Mouse (Mus musculus) intestine, embryonic 15.5 days (tissue): ENCODE measurements at regions not wholly inside any gene's neighbourhood (a gene's known extent, or its start where the extent isn't known, plus 50 kb on each side); places are given as distances from the start of the nearest gene placed in this dataset.

Source experiments
- ATAC-seq: fragments of 200-750 bp; cut with Nextera tagmentation; 2 replicates; pipeline ENCODE4 v1.8.0; 2017; ENCODE audit warnings: moderate TSS enrichment, moderate library complexity
- H3K27ac ChIP-seq: fragments of 300-500 bp; sonication (generic); 2 replicates; pipeline ENCODE4 v1.5.1; 2015; ENCODE audit warnings: mild to moderate bottlenecking, inconsistent platforms
- H3K27me3 ChIP-seq: fragments of 300-500 bp; sonication (generic); replicated peaks from 2 replicates; pipeline ENCODE4 v1.6.1; 2015; ENCODE audit warnings: inconsistent platforms
- H3K36me3 ChIP-seq: fragments of 300-500 bp; sonication (generic); 2 replicates; pipeline ENCODE4 v1.6.1; 2015; ENCODE audit warnings: inconsistent platforms
- H3K4me1 ChIP-seq: fragments of 300-500 bp; sonication (generic); replicated peaks from 2 replicates; pipeline ENCODE4 v1.6.1; 2015; ENCODE audit warnings: inconsistent platforms
- H3K4me2 ChIP-seq: fragments of 300-500 bp; sonication (generic); replicated peaks from 2 replicates; pipeline ENCODE4 v1.6.1; 2015; ENCODE audit warnings: mild to moderate bottlenecking, inconsistent platforms
- H3K4me3 ChIP-seq: fragments of 300-500 bp; sonication (generic); replicated peaks from 2 replicates; pipeline ENCODE4 v1.5.1; 2015; ENCODE audit warnings: inconsistent platforms
- H3K9ac ChIP-seq: fragments of 300-500 bp; sonication (generic); 2 replicates; pipeline ENCODE4 v1.6.1; 2015; ENCODE audit warnings: inconsistent platforms
- H3K9me3 ChIP-seq: fragments of 300-500 bp; sonication (generic); 2 replicates; pipeline ENCODE4 v1.6.1; 2016; ENCODE audit warnings: inconsistent platforms
- WGBS: fragments of 180-500 bp; shearing (Covaris S2); methylation state at CpG from one replicate; pipeline ENCODE4 v1.1.7; 2015; 5-methylcytosine and 5-hydroxymethylcytosine counted together

GRCm38 (mm10) chr2:108691156-108692007 lies 589.2 kb upstream of the Kif18a start:
- no peaks in the 10 kb centered on the region for H3K9me3 ChIP-seq
- no peak overlapping the region for H3K9ac ChIP-seq
- no peaks in the 10 kb centered on the region for H3K36me3 ChIP-seq
- no peak overlapping the region for H3K4me2 ChIP-seq
- H3K4me3 ChIP-seq, result no peak overlapping the region
- no peaks in the 10 kb centered on the region for H3K27me3 ChIP-seq
- no peaks in the 10 kb centered on the region for H3K4me1 ChIP-seq
- H3K27ac ChIP-seq, result no peak overlapping the region
- WGBS, result 51% methylated on average over 10 of the region's 10 CpGs
- no peak for ATAC-seq

DNA sequence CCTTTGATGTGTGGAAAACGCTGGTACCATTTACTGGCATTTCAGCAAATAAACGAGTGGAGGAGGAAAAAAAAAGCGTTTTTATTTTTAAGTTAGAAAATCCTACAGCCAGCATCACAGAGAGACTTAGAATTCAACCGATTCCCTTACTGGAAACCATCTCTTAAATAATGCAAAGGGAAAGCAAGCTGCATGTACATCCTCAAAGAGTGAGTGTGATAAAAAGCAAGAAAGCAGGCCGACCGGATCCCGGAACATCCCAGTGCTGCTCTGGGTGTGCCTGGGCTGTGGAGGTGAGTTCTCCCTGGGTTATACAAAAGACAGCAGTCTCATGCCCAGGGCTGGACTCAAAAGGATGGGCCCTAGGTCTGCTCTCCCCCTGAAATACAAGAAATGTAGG lies 579.2 kb upstream of the Kif18a start:
- H3K4me2 ChIP-seq, result no peak overlapping the region
- H3K27ac ChIP-seq, result no peak overlapping the region
- 62% methylated on average over 7 of the region's 7 CpGs for WGBS
- H3K9me3 ChIP-seq, result no peaks in the 10 kb centered on the region
- H3K4me3 ChIP-seq, result no peak overlapping the region
- H3K36me3 ChIP-seq, result no peaks in the 10 kb centered on the region
- H3K4me1 ChIP-seq, result no peaks in the 10 kb centered on the region
- no peak for ATAC-seq
- H3K9ac ChIP-seq, result no peak overlapping the region
- no peaks in the 10 kb centered on the region for H3K27me3 ChIP-seq

- no peaks in the 10 kb centered on the region for H3K4me1 ChIP-seq
- ATAC-seq, result no peak
- H3K9me3 ChIP-seq, result no peaks in the 10 kb centered on the region
- H3K4me2 ChIP-seq, result no peak overlapping the region
- no peak overlapping the region for H3K27ac ChIP-seq
- H3K4me3 ChIP-seq, result no peak overlapping the region
- no peak overlapping the region for H3K9ac ChIP-seq
- no peaks in the 10 kb centered on the region for H3K36me3 ChIP-seq
- WGBS, result 82% methylated on average over 5 of the region's 5 CpGs
- no peaks in the 10 kb centered on the region for H3K27me3 ChIP-seq
Measured at GRCm38 (mm10) chr2:108707856-108708855, 572.4 kb upstream of the Kif18a start.

GRCm38 (mm10) chr2:108742079-108742478 lies 538.5 kb upstream of the Kif18a start:
- 80% methylated on average over 3 of the region's 3 CpGs for WGBS
- H3K4me1 ChIP-seq, result no peaks in the 10 kb centered on the region
- no peak for ATAC-seq
- no peak overlapping the region for H3K4me2 ChIP-seq
- H3K9me3 ChIP-seq, result no peaks in the 10 kb centered on the region
- no peak overlapping the region for H3K4me3 ChIP-seq
- H3K9ac ChIP-seq, result no peak overlapping the region
- no peaks in the 10 kb centered on the region for H3K27me3 ChIP-seq
- no peak overlapping the region for H3K27ac ChIP-seq
- H3K36me3 ChIP-seq, result no peaks in the 10 kb centered on the region

DNA sequence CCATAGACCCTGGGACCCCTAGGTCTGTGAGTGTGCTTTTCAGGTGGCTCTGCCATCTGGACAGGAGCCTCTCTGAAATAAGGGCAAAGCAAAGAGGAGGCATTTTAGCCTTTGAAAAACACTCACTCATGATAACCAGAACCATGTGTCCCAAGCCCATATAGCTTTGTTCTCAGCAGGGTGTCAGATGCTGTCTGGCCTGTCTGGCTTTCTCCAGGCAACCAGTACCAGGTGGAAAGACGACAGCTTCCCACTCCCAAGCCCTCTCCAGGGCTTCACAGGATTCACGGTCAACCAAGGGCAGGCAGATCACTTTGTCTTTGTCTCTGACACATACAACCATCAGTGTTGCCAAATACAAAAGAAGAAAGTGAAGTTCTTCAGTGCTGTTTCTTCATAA lies 537.0 kb upstream of the Kif18a start:
- ATAC-seq, result no peak
- H3K27ac ChIP-seq, result no peak overlapping the region
- no peak overlapping the region for H3K4me2 ChIP-seq
- H3K36me3 ChIP-seq, result no peaks in the 10 kb centered on the region
- no peaks in the 10 kb centered on the region for H3K9me3 ChIP-seq
- H3K9ac ChIP-seq, result no peak overlapping the region
- no peak overlapping the region for H3K4me3 ChIP-seq
- WGBS, result 54% methylated on average over 2 of the region's 2 CpGs
- H3K4me1 ChIP-seq, result no peaks in the 10 kb centered on the region
- no peaks in the 10 kb centered on the region for H3K27me3 ChIP-seq

DNA sequence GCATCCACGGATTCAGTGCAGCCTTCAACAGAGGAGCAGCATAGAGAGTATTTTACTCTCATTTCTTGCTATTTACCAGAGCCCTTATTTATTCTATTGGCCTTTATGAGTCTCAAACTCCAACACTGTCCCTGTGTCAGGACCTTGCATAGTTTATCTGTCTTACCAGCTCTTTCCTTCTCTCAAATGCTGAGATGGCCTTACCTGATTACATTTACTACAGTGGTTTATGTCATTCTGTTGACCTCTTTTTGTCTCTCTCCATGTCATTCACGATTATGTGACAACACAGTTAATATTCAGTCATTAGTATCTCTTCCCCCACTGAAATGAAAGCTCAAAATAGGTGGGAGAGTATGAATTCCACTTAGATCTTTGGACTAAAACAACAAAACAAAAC lies 535.7 kb upstream of the Kif18a start:
- ATAC-seq, result no peak
- Histone ChIP-seq H3K4me1 (no peaks in the 10 kb centered on the region), H3K4me2 (no peak overlapping the region), H3K9ac (no peak overlapping the region), H3K27ac (no peak overlapping the region), H3K4me3 (no peak overlapping the region), H3K9me3 (no peaks in the 10 kb centered on the region), H3K27me3 (no peaks in the 10 kb centered on the region), H3K36me3 (no peaks in the 10 kb centered on the region)
- 76% methylated on average over 2 of the region's 2 CpGs for whole genome bisulfite sequencing

- H3K27me3 ChIP-seq, result no peaks in the 10 kb centered on the region
- H3K27ac ChIP-seq, result no peak overlapping the region
- ATAC-seq, result no peak
- H3K4me2 ChIP-seq, result no peak overlapping the region
- 46% methylated on average over 3 of the region's 3 CpGs for WGBS
- no peaks in the 10 kb centered on the region for H3K36me3 ChIP-seq
- no peak overlapping the region for H3K9ac ChIP-seq
- H3K4me3 ChIP-seq, result no peak overlapping the region
- no peaks in the 10 kb centered on the region for H3K9me3 ChIP-seq
- no peaks in the 10 kb centered on the region for H3K4me1 ChIP-seq
Measured at GRCm38 (mm10) chr2:108753494-108754225, 526.9 kb upstream of the Kif18a start.

GRCm38 (mm10) chr2:108755821-108756220 lies 524.7 kb upstream of the Kif18a start:
- H3K4me3 ChIP-seq, result no peak overlapping the region
- no peaks in the 10 kb centered on the region for H3K36me3 ChIP-seq
- ATAC-seq, result no peak
- H3K27me3 ChIP-seq, result no peaks in the 10 kb centered on the region
- H3K4me2 ChIP-seq, result no peak overlapping the region
- H3K27ac ChIP-seq, result no peak overlapping the region
- H3K9ac ChIP-seq, result no peak overlapping the region
- WGBS, result 89% methylated on average over 1 of the region's 1 CpGs
- no peaks in the 10 kb centered on the region for H3K9me3 ChIP-seq
- no peaks in the 10 kb centered on the region for H3K4me1 ChIP-seq

GRCm38 (mm10) chr2:108756251-108756650 lies 524.3 kb upstream of the Kif18a start:
- 92% methylated on average over 1 of the region's 1 CpGs for WGBS
- Histone ChIP-seq H3K36me3 (no peaks in the 10 kb centered on the region), H3K4me3 (no peak overlapping the region), H3K9me3 (no peaks in the 10 kb centered on the region), H3K4me1 (no peaks in the 10 kb centered on the region), H3K27me3 (no peaks in the 10 kb centered on the region), H3K27ac (no peak overlapping the region), H3K4me2 (no peak overlapping the region), H3K9ac (no peak overlapping the region)
- no peak for ATAC-seq

GRCm38 (mm10) chr2:108764703-108765102 lies 515.8 kb upstream of the Kif18a start:
- Histone ChIP-seq H3K27me3 (no peaks in the 10 kb centered on the region), H3K9ac (no peak overlapping the region), H3K4me3 (no peak overlapping the region), H3K36me3 (no peaks in the 10 kb centered on the region), H3K27ac (no peak overlapping the region), H3K4me1 (no peaks in the 10 kb centered on the region), H3K9me3 (no peaks in the 10 kb centered on the region), H3K4me2 (no peak overlapping the region)
- 70% methylated on average over 4 of the region's 4 CpGs for WGBS
- ATAC-seq, result no peak

- no peaks in the 10 kb centered on the region for H3K9me3 ChIP-seq
- 76% methylated on average over 2 of the region's 2 CpGs for WGBS
- no peak for ATAC-seq
- no peak overlapping the region for H3K4me3 ChIP-seq
- no peak overlapping the region for H3K27ac ChIP-seq
- no peaks in the 10 kb centered on the region for H3K36me3 ChIP-seq
- H3K27me3 ChIP-seq, result no peaks in the 10 kb centered on the region
- H3K9ac ChIP-seq, result no peak overlapping the region
- H3K4me1 ChIP-seq, result no peaks in the 10 kb centered on the region
- H3K4me2 ChIP-seq, result no peak overlapping the region
Measured at GRCm38 (mm10) chr2:108766461-108766860, 514.1 kb upstream of the Kif18a start.

GRCm38 (mm10) chr2:108770383-108770782 lies 510.2 kb upstream of the Kif18a start:
- Histone ChIP-seq H3K27me3 (no peaks in the 10 kb centered on the region), H3K4me2 (no peak overlapping the region), H3K4me3 (no peak overlapping the region), H3K27ac (no peak overlapping the region), H3K9ac (no peak overlapping the region), H3K36me3 (no peaks in the 10 kb centered on the region), H3K9me3 (no peaks in the 10 kb centered on the region), H3K4me1 (no peaks in the 10 kb centered on the region)
- WGBS, result 93% methylated on average over 1 of the region's 1 CpGs
- no peak for ATAC-seq
